ENCODE assay signal across 19 mouse cellular contexts in genomic region chr4:127685021-127685420, GRCm38 (mm10).
A peak's percentile ranks its signal among the peaks of the same experiment; 100 is the strongest.
DNase-seq lines count a peak whose midpoint lies in the region; TF ChIP-seq lines count a peak whose summit lies in the region.
"Had no signal": no experiment of that assay in that cellular context is flagged by ENCODE, and none has a peak within 500 bp of the region (broad histone marks: within the 10 kb centered on the region; RNA-seq: fewer than 3 reads in every experiment).

No protein-coding gene starts in this region.

- H3K4me3 ChIP-seq in left cerebral cortex, adult 2 months = no peak overlapping the region
- no peak overlapping the region for H3K4me3 ChIP-seq in olfactory bulb, adult 2 months (ENCODE audit: insufficient read depth, low read depth, low read length)
- no peak overlapping the region for H3K4me3 ChIP-seq in cerebellum, adult 2 months (replicated peaks; ENCODE audit: insufficient read depth, low read depth, low read length)
- H3K4me3 ChIP-seq: embryonic facial prominence, embryonic 10.5 days; embryonic facial prominence, embryonic 12.5 days; forebrain, embryonic 13.5 days; forebrain, embryonic 15.5 days had no signal

- TF ChIP-seq POLR2A in olfactory bulb, adult 2 months (IDR thresholded peaks at IDR 0.05; ENCODE audit: insufficient read depth, low read depth, low read length) = no peak
- TF ChIP-seq POLR2A in cerebellum, adult 2 months (IDR thresholded peaks at IDR 0.05; ENCODE audit: borderline replicate concordance, insufficient read depth, low read length) = no peak

- intact Hi-C loops in left cerebral cortex, adult 2 months (cut with DNase I) = loop anchor here (5.0 kb wide), 1 partner anchor 148 kb away; no protein-coding TSS in a partner anchor

- H3K27me3 ChIP-seq in cerebellum, adult 2 months (ENCODE audit: control insufficient read depth, insufficient read depth, low read length) = no peaks in the 10 kb centered on the region
- H3K27me3 ChIP-seq: embryonic facial prominence, embryonic 12.5 days; forebrain, embryonic 13.5 days; forebrain, embryonic 15.5 days; Patski had no signal

- no peak for DNase-seq in left cerebral cortex, adult 2 months (ENCODE audit: extremely low spot score in 1 of 2, low spot score in 2 of 2)
- DNase-seq in left cerebral cortex, adult 18-20 months (ENCODE audit: low spot score in 2 of 2) = no peak
- DNase-seq in MN1 (ENCODE audit: low spot score) = no peak
- DNase-seq in cerebellum, adult 2 months = no peak
- DNase-seq: adrenal gland, adult 8-10 months; adrenal gland, postnatal 14 days; adrenal gland, postnatal 36 days; cerebellum, adult 11 months; cerebellum, adult 18-20 months; cerebellum, adult 9-10 months; cerebellum, postnatal 10 days; cerebellum, postnatal 25 days; forebrain, postnatal 0 days had no signal

- TF ChIP-seq CTCF in left cerebral cortex, adult 2 months (IDR thresholded peaks at IDR 0.05) = no peak
- no peak for TF ChIP-seq CTCF in olfactory bulb, adult 2 months (IDR thresholded peaks at IDR 0.05; ENCODE audit: insufficient read depth, low read depth, low read length)
- TF ChIP-seq CTCF in cerebellum, adult 2 months (IDR thresholded peaks at IDR 0.05; ENCODE audit: borderline replicate concordance, insufficient read depth, low read depth, low read length) = no peak

- H3K27ac ChIP-seq in left cerebral cortex, adult 2 months = peak overlapping the region; percentile 44
- peak overlapping the region; percentile 39; the same call in 1 of the 2 replicates for H3K27ac ChIP-seq in olfactory bulb, adult 2 months (ENCODE audit: insufficient read depth, low read depth, low read length)
- no peak overlapping the region for H3K27ac ChIP-seq in cerebellum, adult 2 months (ENCODE audit: insufficient read depth, low read length)
- H3K27ac ChIP-seq: embryonic facial prominence, embryonic 10.5 days; embryonic facial prominence, embryonic 12.5 days; forebrain, embryonic 13.5 days; forebrain, embryonic 15.5 days had no signal

- 34% methylated on average over 3 of the region's 3 CpGs for WGBS in olfactory bulb, adult 2 months
- 79% methylated on average over 3 of the region's 3 CpGs for WGBS in cerebellum, adult 2 months

- peaks cover 5% of the 10 kb centered on the region; the same call in 1 of the 2 replicates for H3K4me1 ChIP-seq in olfactory bulb, adult 2 months (ENCODE audit: control insufficient read depth, insufficient read depth, low read length)
- H3K4me1 ChIP-seq in cerebellum, adult 2 months (ENCODE audit: control insufficient read depth, insufficient read depth, low read length) = no peaks in the 10 kb centered on the region
- H3K4me1 ChIP-seq: embryonic facial prominence, embryonic 10.5 days; embryonic facial prominence, embryonic 12.5 days; forebrain, embryonic 15.5 days had no signal
